Mouse (Mus musculus): ENCODE measurements at regions not wholly inside any gene's neighbourhood (a gene's known extent, or its start where the extent isn't known, plus 50 kb on each side); places are given as distances from the start of the nearest gene placed in this dataset.

GRCm38 (mm10) chr6:81563192-81563591 lies 360.3 kb upstream of the Gcfc2 start:
- TF ChIP-seq CTCF (IDR thresholded peaks at IDR 0.05; ENCODE audit: low read depth, low read length): no peak
- no peak for TF ChIP-seq EP300 (IDR thresholded peaks at IDR 0.05; ENCODE audit: insufficient read depth, low read depth, low read length)

All from ES-Bruce4 (cell line).